Mouse (Mus musculus): ENCODE data around the gene Auh. TPM values are rescaled to one million over a fixed set of nuclear protein-coding genes. Genes with fewer than 3 reads are reported as not detected.
A peak's percentile ranks its signal among the peaks of the same experiment; 100 is the strongest.

Gene Auh
- polyA plus RNA-seq, 1 experiment from 2014 or later = 35.2 TPM

DNA sequence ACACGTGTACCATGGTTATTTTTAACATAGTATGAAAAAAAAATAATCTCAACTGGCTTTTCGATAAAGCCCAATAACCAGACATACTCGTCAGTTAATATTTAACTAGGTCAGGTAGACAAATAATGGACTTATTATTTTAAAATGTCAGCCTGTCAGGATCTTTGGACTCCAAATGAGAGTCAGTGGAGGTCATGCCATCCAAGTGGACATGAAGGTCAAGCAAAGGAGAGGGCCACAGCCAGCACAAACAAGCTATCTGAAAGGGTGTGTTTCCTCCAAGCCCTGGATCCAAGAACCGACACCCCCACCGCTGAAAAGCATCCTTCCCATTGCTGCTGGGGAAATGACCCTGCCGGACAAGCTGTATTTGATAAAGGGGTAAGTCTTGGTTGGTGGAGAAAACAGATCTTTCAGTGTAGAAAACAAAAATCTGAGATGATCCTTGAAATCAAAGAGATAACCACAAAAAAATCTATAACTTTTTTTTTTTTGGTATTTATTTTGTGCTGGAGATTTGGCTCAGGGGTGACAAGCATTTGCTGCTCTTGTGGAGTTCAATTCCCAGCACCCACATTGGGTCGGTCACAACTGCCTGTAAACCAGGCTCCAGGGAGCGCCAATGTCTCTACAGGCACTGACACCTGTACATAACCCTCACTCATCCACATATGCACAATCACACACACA lies 96.9 kb downstream of the Auh start:
- Histone ChIP-seq H3K27ac (replicated peaks; ENCODE audit: low read depth, low read length) (no peak overlapping the region), H3K4me3 (ENCODE audit: low read depth, low read length) (no peak overlapping the region), H3K9ac (ENCODE audit: low read depth, low read length) (no peak overlapping the region), H3K36me3 (ENCODE audit: control insufficient read depth, insufficient read depth, low read length) (peaks cover 15% of the 10 kb centered on the region; the same call in 1 of the 2 replicates), H3K4me1 (ENCODE audit: control insufficient read depth, insufficient read depth, low read length) (no peaks in the 10 kb centered on the region), H3K9me3 (ENCODE audit: control insufficient read depth, low read length) (no peaks in the 10 kb centered on the region), H3K4me2 (ENCODE audit: low read depth, low read length) (no peak overlapping the region), H3K27me3 (replicated peaks; ENCODE audit: control insufficient read depth, insufficient read depth, low read length) (no peaks in the 10 kb centered on the region)
- WGBS = 83% methylated on average over 8 of the region's 8 CpGs
- ATAC-seq (ENCODE audit: low read depth) = no peak
- DNase-seq (ENCODE audit: low spot score) = no peak

DNA sequence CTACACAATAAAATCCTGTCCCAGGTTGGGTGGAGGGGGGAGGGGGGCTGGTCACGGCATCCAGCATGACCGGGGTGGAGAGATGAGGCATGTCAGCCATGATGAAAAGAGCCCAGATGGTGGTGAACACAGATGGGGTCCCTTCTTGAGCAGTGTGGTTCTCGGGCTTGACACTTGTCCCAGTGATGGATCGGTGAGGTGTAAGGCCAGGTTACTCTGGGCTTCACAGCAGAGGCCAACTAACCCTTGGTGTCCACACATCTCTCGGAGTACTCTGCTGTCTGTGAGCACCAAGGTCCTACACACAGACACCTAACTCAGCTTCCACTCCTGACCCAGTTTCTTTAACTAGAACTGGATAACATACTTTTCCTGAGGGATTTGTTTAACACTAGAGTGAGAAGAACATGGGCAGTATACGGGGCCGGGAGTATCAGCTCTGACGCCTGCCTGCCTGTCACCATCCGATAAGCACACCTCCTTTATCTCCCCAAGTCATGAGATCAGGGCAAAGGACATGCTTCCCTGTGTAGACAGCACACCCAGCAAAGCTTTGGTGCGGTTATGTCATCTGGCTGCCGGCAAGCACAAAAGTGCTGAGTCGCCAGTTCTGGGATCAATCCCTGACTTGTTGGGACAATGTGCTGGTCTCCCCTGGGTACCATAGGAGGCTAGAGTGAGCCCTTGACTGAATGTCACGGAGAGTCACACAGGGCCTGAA lies 98.3 kb downstream of the Auh start:
- no peak for ATAC-seq (ENCODE audit: low read depth)
- no peak for DNase-seq (ENCODE audit: low spot score)
- no peaks in the 10 kb centered on the region for H3K9me3 ChIP-seq (ENCODE audit: control insufficient read depth, low read length)
- H3K9ac ChIP-seq (ENCODE audit: low read depth, low read length) = no peak overlapping the region
- H3K27me3 ChIP-seq (replicated peaks; ENCODE audit: control insufficient read depth, insufficient read depth, low read length) = no peaks in the 10 kb centered on the region
- H3K27ac ChIP-seq (replicated peaks; ENCODE audit: low read depth, low read length) = no peak overlapping the region
- WGBS = 92% methylated on average over 13 of the region's 13 CpGs
- peaks cover 13% of the 10 kb centered on the region; the same call in 1 of the 2 replicates for H3K36me3 ChIP-seq (ENCODE audit: control insufficient read depth, insufficient read depth, low read length)
- H3K4me2 ChIP-seq (ENCODE audit: low read depth, low read length) = no peak overlapping the region
- H3K4me3 ChIP-seq (ENCODE audit: low read depth, low read length) = no peak overlapping the region
- H3K4me1 ChIP-seq (ENCODE audit: control insufficient read depth, insufficient read depth, low read length) = no peaks in the 10 kb centered on the region

DNA sequence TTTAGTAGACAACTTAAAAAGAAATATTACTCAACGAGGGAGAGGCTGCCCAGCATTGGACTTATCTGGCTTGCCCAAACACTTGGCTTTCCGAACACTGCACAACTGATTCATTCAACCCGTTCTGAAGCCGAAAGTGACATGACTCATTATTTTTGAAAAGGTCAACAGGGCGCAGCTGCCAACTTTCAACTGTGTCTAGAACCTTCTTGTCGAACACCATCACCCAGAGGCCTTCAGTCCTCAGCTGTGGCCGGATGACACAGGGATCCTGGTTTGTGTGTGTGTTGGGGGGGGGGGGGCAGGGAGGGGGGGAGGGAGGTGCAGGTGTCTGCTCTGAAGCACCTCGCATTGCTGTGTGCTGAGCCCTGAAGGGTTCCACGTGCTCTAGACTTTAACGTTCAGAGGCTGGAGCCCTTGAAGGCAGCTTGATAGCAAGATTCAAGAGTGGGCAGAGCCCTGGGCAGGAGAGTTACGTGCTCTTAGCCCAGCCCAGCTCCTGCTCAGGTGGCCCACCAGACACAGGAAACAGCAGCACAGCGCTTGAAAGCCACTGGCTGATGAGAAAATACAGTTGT lies 100.4 kb downstream of the Auh start:
- Histone ChIP-seq H3K4me2 (ENCODE audit: low read depth, low read length) (no peak overlapping the region), H3K4me1 (ENCODE audit: control insufficient read depth, insufficient read depth, low read length) (no peaks in the 10 kb centered on the region), H3K9ac (ENCODE audit: low read depth, low read length) (no peak overlapping the region), H3K9me3 (ENCODE audit: control insufficient read depth, low read length) (no peaks in the 10 kb centered on the region), H3K27me3 (replicated peaks; ENCODE audit: control insufficient read depth, insufficient read depth, low read length) (no peaks in the 10 kb centered on the region), H3K27ac (replicated peaks; ENCODE audit: low read depth, low read length) (no peak overlapping the region), H3K4me3 (ENCODE audit: low read depth, low read length) (no peak overlapping the region), H3K36me3 (ENCODE audit: control insufficient read depth, insufficient read depth, low read length) (no peaks in the 10 kb centered on the region)
- DNase-seq (ENCODE audit: low spot score) (no peak), ATAC-seq (ENCODE audit: low read depth) (no peak)
- WGBS = 60% methylated on average over 12 of the region's 12 CpGs

DNA sequence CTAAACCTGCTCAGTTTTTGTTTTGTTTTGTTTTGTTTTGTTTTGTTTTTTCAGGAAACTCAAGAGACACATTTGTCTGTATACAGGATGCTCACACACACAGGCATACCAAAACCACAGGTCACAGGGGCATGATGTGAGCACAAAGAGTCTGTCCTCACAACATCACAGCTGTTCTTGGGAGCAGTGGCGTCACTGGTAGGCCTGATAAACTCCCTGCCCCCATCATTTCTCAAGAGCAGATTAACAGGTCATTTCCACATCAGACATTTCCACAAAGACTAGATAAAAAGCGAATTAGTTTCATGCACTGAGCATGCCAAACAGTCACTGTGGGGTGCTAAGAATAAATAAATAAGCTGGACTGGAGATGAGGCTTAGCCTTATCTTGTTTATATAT lies 101.3 kb downstream of the Auh start:
- no peaks in the 10 kb centered on the region for H3K27me3 ChIP-seq (replicated peaks; ENCODE audit: control insufficient read depth, insufficient read depth, low read length)
- WGBS = 70% methylated on average over 2 of the region's 2 CpGs
- no peak overlapping the region for H3K27ac ChIP-seq (replicated peaks; ENCODE audit: low read depth, low read length)
- no peak for DNase-seq (ENCODE audit: low spot score)
- no peak overlapping the region for H3K4me3 ChIP-seq (ENCODE audit: low read depth, low read length)
- H3K9ac ChIP-seq (ENCODE audit: low read depth, low read length) = no peak overlapping the region
- no peak overlapping the region for H3K4me2 ChIP-seq (ENCODE audit: low read depth, low read length)
- H3K36me3 ChIP-seq (ENCODE audit: control insufficient read depth, insufficient read depth, low read length) = no peaks in the 10 kb centered on the region
- no peak for ATAC-seq (ENCODE audit: low read depth)
- no peaks in the 10 kb centered on the region for H3K9me3 ChIP-seq (ENCODE audit: control insufficient read depth, low read length)
- H3K4me1 ChIP-seq (ENCODE audit: control insufficient read depth, insufficient read depth, low read length) = no peaks in the 10 kb centered on the region

DNA sequence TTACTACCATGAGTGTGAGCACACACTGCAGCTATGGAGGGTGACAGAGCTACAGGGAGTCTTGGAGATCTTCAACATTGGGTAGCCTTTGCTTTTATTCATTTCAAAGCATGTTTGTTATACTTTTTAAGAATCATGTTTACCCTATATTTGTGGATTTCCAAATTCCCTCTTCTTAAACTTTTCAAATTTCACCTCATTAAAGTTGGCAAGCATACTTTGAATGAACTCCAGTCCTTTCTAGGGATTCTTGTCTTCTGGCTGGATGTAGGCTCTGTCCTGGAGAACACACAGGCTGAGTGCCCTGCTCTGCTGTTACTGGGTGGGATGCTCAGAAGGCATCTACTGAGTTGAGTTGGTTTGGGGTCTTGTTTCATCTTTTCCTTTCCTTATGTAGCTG lies 102.8 kb downstream of the Auh start:
- Histone ChIP-seq H3K4me2 (ENCODE audit: low read depth, low read length) (no peak overlapping the region), H3K27ac (replicated peaks; ENCODE audit: low read depth, low read length) (no peak overlapping the region), H3K36me3 (ENCODE audit: control insufficient read depth, insufficient read depth, low read length) (no peaks in the 10 kb centered on the region), H3K9ac (ENCODE audit: low read depth, low read length) (no peak overlapping the region), H3K9me3 (ENCODE audit: control insufficient read depth, low read length) (no peaks in the 10 kb centered on the region), H3K27me3 (replicated peaks; ENCODE audit: control insufficient read depth, insufficient read depth, low read length) (no peaks in the 10 kb centered on the region), H3K4me1 (ENCODE audit: control insufficient read depth, insufficient read depth, low read length) (peaks cover 14% of the 10 kb centered on the region), H3K4me3 (ENCODE audit: low read depth, low read length) (no peak overlapping the region)
- no peak for ATAC-seq (ENCODE audit: low read depth)
- no peak for DNase-seq (ENCODE audit: low spot score)

DNA sequence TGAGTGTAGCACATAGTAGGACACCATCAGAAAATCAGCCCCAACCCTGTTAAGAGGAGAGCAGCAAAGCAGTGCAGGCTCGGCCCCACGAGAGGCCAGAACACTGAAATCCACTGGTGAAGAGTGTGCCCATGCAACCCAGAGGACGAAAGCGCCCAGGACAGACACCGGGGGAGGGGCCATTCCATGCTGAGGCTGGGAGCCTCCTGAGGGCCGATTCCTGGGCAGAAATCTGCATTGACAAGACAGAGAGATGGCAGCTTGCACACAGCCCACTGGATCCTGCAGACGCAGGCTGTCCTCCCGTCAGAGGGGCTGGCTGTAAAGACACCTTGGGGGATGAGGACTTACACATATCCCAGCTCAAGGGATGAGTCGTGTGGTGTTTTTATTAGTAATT lies 104.7 kb downstream of the Auh start:
- Histone ChIP-seq H3K27me3 (replicated peaks; ENCODE audit: control insufficient read depth, insufficient read depth, low read length) (no peaks in the 10 kb centered on the region), H3K4me1 (ENCODE audit: control insufficient read depth, insufficient read depth, low read length) (peaks cover 20% of the 10 kb centered on the region)
- ATAC-seq (ENCODE audit: low read depth) = no peak

DNA sequence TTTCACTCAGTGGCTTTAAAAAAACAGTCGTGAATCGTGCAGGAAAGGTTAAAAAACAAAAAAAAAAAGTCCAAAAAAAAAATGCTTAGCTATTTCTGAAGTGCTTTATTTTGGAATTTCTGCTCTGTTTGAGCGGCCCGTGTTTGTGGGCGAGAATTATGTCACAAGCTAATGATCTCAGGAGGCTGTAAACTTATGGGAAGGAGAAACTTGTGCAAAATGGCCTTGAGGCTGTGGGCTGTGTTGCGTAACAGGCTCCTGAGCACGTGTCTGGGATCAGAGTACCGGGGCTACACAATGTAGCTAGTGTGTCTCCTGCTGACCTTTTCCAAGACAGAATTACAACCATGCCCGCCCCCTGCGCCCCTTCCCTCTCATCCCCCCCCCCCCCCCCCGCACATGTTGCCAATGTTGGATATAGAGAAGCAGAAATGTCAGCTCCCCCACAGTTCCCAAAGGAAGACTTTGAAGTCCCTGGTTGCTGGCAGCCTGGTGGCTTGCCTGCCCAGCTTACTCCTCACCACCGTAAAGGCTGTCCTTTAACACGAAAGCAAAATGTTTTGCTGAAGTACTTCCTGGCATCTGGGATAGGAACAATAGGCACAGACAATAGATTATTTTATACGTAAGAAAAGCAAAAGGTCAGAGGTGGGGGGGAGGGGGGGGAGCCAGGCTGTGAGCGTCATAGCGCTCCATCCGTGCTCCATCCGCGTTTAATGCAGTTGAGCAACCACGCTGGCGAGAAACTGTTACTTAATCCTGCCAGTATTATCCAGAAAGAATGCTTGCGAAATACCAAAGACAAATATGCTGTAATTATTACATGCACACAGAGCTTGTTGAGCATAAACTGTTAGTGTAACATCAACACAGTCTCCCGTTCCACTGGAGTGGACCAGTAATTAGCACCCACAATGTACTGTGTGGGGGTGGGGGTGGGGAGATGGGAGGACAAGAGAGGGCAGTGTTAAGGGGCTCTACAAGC lies 107.0 kb downstream of the Auh start:
- no peaks in the 10 kb centered on the region for H3K9me3 ChIP-seq (ENCODE audit: control insufficient read depth, low read length)
- no peaks in the 10 kb centered on the region for H3K36me3 ChIP-seq (ENCODE audit: control insufficient read depth, insufficient read depth, low read length)
- peak overlapping the region; percentile 1; the same call in 1 of the 2 replicates for H3K4me3 ChIP-seq (ENCODE audit: low read depth, low read length)
- H3K27ac ChIP-seq (replicated peaks; ENCODE audit: low read depth, low read length) = peak overlapping the region; percentile 46
- WGBS = 8% methylated on average over 21 of the region's 23 CpGs
- no peak overlapping the region for H3K9ac ChIP-seq (ENCODE audit: low read depth, low read length)
- H3K4me2 ChIP-seq (ENCODE audit: low read depth, low read length) = peak overlapping the region; percentile 42
- DNase-seq (ENCODE audit: low spot score) (peak; percentile 74), ATAC-seq (ENCODE audit: low read depth) (peak; percentile 71; the same call in 1 of the 2 replicates)
- H3K27me3 ChIP-seq (replicated peaks; ENCODE audit: control insufficient read depth, insufficient read depth, low read length) = no peaks in the 10 kb centered on the region
- peaks cover 36% of the 10 kb centered on the region for H3K4me1 ChIP-seq (ENCODE audit: control insufficient read depth, insufficient read depth, low read length)

More for the DNA sequence above, 104.7 kb downstream of the Auh start:
- Histone ChIP-seq H3K4me2 (ENCODE audit: low read depth, low read length) (no peak overlapping the region), H3K9me3 (ENCODE audit: control insufficient read depth, low read length) (no peaks in the 10 kb centered on the region), H3K4me3 (ENCODE audit: low read depth, low read length) (no peak overlapping the region), H3K36me3 (ENCODE audit: control insufficient read depth, insufficient read depth, low read length) (no peaks in the 10 kb centered on the region), H3K9ac (ENCODE audit: low read depth, low read length) (no peak overlapping the region), H3K27ac (replicated peaks; ENCODE audit: low read depth, low read length) (no peak overlapping the region)
- WGBS = 51% methylated on average over 9 of the region's 9 CpGs
- DNase-seq (ENCODE audit: low spot score) = no peak

DNA sequence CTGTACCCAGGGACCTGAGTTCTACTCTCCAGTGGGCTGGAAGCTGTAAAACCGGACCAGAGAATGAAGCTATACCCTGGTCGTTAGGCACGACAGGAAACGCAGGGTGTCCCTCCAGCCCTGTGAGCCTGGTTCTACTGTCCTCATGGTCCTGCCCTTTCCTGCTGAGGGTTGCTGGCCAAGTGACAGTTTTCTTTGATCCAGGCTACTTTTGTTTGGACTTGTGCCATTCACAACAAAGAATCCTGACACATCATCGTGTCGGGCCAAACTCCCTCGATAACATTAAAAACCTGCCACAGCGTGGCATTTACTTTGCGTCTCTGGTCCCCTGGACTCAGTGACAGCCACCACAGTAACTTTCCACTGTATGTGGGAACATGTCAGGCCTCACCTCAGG lies 107.9 kb downstream of the Auh start:
- no peaks in the 10 kb centered on the region for H3K27me3 ChIP-seq (replicated peaks; ENCODE audit: control insufficient read depth, insufficient read depth, low read length)
- no peak overlapping the region for H3K4me3 ChIP-seq (ENCODE audit: low read depth, low read length)
- peak overlapping the region; percentile 46; the same call in 1 of the 2 replicates for H3K27ac ChIP-seq (replicated peaks; ENCODE audit: low read depth, low read length)
- DNase-seq (ENCODE audit: low spot score) (no peak), ATAC-seq (ENCODE audit: low read depth) (no peak)
- H3K4me2 ChIP-seq (ENCODE audit: low read depth, low read length) = no peak overlapping the region
- H3K36me3 ChIP-seq (ENCODE audit: control insufficient read depth, insufficient read depth, low read length) = no peaks in the 10 kb centered on the region
- no peak overlapping the region for H3K9ac ChIP-seq (ENCODE audit: low read depth, low read length)
- WGBS = 42% methylated on average over 9 of the region's 9 CpGs
- no peaks in the 10 kb centered on the region for H3K9me3 ChIP-seq (ENCODE audit: control insufficient read depth, low read length)
- H3K4me1 ChIP-seq (ENCODE audit: control insufficient read depth, insufficient read depth, low read length) = peaks cover 36% of the 10 kb centered on the region
